Mouse (Mus musculus) heart, adult 18-20 months (tissue): ENCODE measurements at regions not wholly inside any gene's neighbourhood (a gene's known extent, or its start where the extent isn't known, plus 50 kb on each side); places are given as distances from the start of the nearest gene placed in this dataset.
"Not testable (repeated sequence)": the region's sequence is repeated elsewhere in the genome, so short reads cannot be mapped to it uniquely, and the experiment has no call there.

Experiments used
- DNase-seq, 2 experiments: peaks; one replicate each; pipeline ENCODE4 v3.0.0; 2021 to 2022; ENCODE audit warnings: mixed read lengths in 1 of 2

- not testable (repeated sequence) for DNase-seq
Measured at GRCm38 (mm10) chr12:113597163-113597562, 53.5 kb downstream of the Adam6a start.

GRCm38 (mm10) chr12:113610924-113611323, 67.2 kb downstream of the Adam6a start:
- peak; percentile 2 to 41 for DNase-seq

- DNase-seq, result not testable (repeated sequence)
Measured at GRCm38 (mm10) chr12:113625221-113625620, 81.5 kb downstream of the Adam6a start.

GRCm38 (mm10) chr12:113630803-113631202, 87.1 kb downstream of the Adam6a start:
- DNase-seq, result not testable (repeated sequence)
